Mouse (Mus musculus) left cerebral cortex, adult 6 months (tissue): ENCODE results near the gene Cdiptos. TPM values are rescaled to one million over a fixed set of nuclear protein-coding genes. Genes with fewer than 3 reads are reported as not detected.

ENCODE experiments used
- long read RNA-seq, 2 experiments: library from polyadenylated mRNA; unstranded; transcript quantifications; one replicate each; pipeline ENCODE4 v2.0.0; 2019 to 2020
- polyA plus RNA-seq: library from polyadenylated mRNA; unstranded; fragments of <200 nt; fragmentation: Nextera tagmentation; gene quantifications from 2 replicates; pipeline ENCODE4 v1.2.3, GENCODE M21; 2021

Cdiptos gene
- polyA plus RNA-seq = 0.32 and 0.79 TPM in 2 replicates
- long read RNA-seq, experiment 1 = 0 reads
- long read RNA-seq, experiment 2 = 0 reads

GRCm38 (mm10) chr7:126975950-126976866, at the start of gene Cdiptos:
TSS of gene Cdiptos (minus strand) at chr7:126976098.

GRCm38 (mm10) chr7:127020901-127021562, 45.1 kb upstream of the Cdiptos start, which contains the start of the genes Gm42742 and Prrt2:
TSS of gene Gm42742 (minus strand) at chr7:127021097.
TSS of gene Prrt2 (minus strand) at chr7:127021211.

GRCm38 (mm10) chr7:127016971-127017949, 41.4 kb upstream of the Cdiptos start, which contains the start of gene Pagr1a:
TSS of gene Pagr1a (minus strand) at chr7:127017352.

GRCm38 (mm10) chr7:127016481-127016485, 40.4 kb upstream of the Cdiptos start, which contains the start of gene Pagr1b:
TSS of gene Pagr1b (minus strand) at chr7:127016484.

GRCm38 (mm10) chr7:127014320-127014719, 38.4 kb upstream of the Cdiptos start, which contains the start of gene Mvp:
TSS of gene Mvp (minus strand) at chr7:127014621.

GRCm38 (mm10) chr7:126975893-126975949, 177 bp downstream of the Cdiptos start, which contains the start of gene Cdipt:
TSS of gene Cdipt (plus strand) at chr7:126975914.

GRCm38 (mm10) chr7:126949793-126950646, 25.9 kb downstream of the Cdiptos start, which contains the start of gene Sez6l2:
TSS of gene Sez6l2 (plus strand) at chr7:126950563.

GRCm38 (mm10) chr7:126949403-126949792, 26.5 kb downstream of the Cdiptos start, which contains the start of gene Asphd1:
TSS of gene Asphd1 (minus strand) at chr7:126949582.

GRCm38 (mm10) chr7:126928384-126929037, 47.4 kb downstream of the Cdiptos start, which contains the start of gene Kctd13:
TSS of gene Kctd13 (plus strand) at chr7:126928879.

GRCm38 (mm10) chr7:126922624-126923060, 53.3 kb downstream of the Cdiptos start, which contains the start of gene Tmem219:
TSS of gene Tmem219 (minus strand) at chr7:126922917.

Other genes with a start within 250 kb of the Cdiptos start
- 34.5 and 44.7 TPM in 2 replicates for gene Mapk3, start 216.5 kb downstream of the Cdiptos start, polyA plus RNA-seq
- gene Gdpd3, start 209.8 kb downstream of the Cdiptos start, polyA plus RNA-seq = 0.40 and 0.59 TPM in 2 replicates
- 119 and 625 TPM in 2 replicates for gene Ypel3, start 199.1 kb downstream of the Cdiptos start, polyA plus RNA-seq
- 0.20 TPM in 1 of 2 replicates, not detected in the other for gene Tbx6, start 194.6 kb downstream of the Cdiptos start, polyA plus RNA-seq
- gene Ppp4c, start 183.6 kb downstream of the Cdiptos start, polyA plus RNA-seq = 53.5 and 61.0 TPM in 2 replicates
- 5.9 and 8.8 TPM in 2 replicates for gene Fam57b, start 178.4 kb downstream of the Cdiptos start, polyA plus RNA-seq
- gene 4930451I11Rik, start 144.5 kb downstream of the Cdiptos start, polyA plus RNA-seq = 1.2 and 2.7 TPM in 2 replicates
- gene Doc2a, start 128.7 kb downstream of the Cdiptos start, polyA plus RNA-seq = 14.1 and 30.1 TPM in 2 replicates
- 3.4 and 4.3 TPM in 2 replicates for gene Hirip3, start 114.1 kb downstream of the Cdiptos start, polyA plus RNA-seq
- 44.1 and 57.6 TPM in 2 replicates for gene Ino80e, start 113.7 kb downstream of the Cdiptos start, polyA plus RNA-seq
- 9.7 and 10.8 TPM in 2 replicates for gene Taok2, start 91.4 kb downstream of the Cdiptos start, polyA plus RNA-seq
- gene Tmem219, start 53.2 kb downstream of the Cdiptos start, polyA plus RNA-seq = 30.6 and 32.0 TPM in 2 replicates
- gene Kctd13, start 47.2 kb downstream of the Cdiptos start, polyA plus RNA-seq = 260 and 277 TPM in 2 replicates
- gene Asphd1, start 26.5 kb downstream of the Cdiptos start, polyA plus RNA-seq = 11.2 and 13.6 TPM in 2 replicates
- 68.2 and 74.7 TPM in 2 replicates for gene Sez6l2, start 25.5 kb downstream of the Cdiptos start, polyA plus RNA-seq
- gene Cdipt, start 184 bp downstream of the Cdiptos start, polyA plus RNA-seq = 223 and 227 TPM in 2 replicates
- gene Mvp, start 38.5 kb upstream of the Cdiptos start, polyA plus RNA-seq = 3.3 and 3.4 TPM in 2 replicates
- 0.64 TPM in 1 of 2 replicates, not detected in the other for gene Pagr1b, start 40.4 kb upstream of the Cdiptos start, polyA plus RNA-seq
- 3.0 and 33.4 TPM in 2 replicates for gene Pagr1a, start 41.3 kb upstream of the Cdiptos start, polyA plus RNA-seq
- gene Gm42742, start 45.0 kb upstream of the Cdiptos start, polyA plus RNA-seq = 19.0 and 44.2 TPM in 2 replicates
- gene Prrt2, start 45.1 kb upstream of the Cdiptos start, polyA plus RNA-seq = 86.8 and 193 TPM in 2 replicates
- 6.6 and 36.1 TPM in 2 replicates for gene Maz, start 50.9 kb upstream of the Cdiptos start, polyA plus RNA-seq
- gene Kif22, start 66.4 kb upstream of the Cdiptos start, polyA plus RNA-seq = 18.0 and 24.4 TPM in 2 replicates
- not detected in 2 replicates for gene Zg16, start 111.2 kb upstream of the Cdiptos start, polyA plus RNA-seq
- gene AI467606, start 115.3 kb upstream of the Cdiptos start, polyA plus RNA-seq = 1.2 and 2.1 TPM in 2 replicates
- gene Qprt, start 146.1 kb upstream of the Cdiptos start, polyA plus RNA-seq = 0.47 and 0.55 TPM in 2 replicates
- gene Spn, start 161.7 kb upstream of the Cdiptos start, polyA plus RNA-seq = not detected in 2 replicates
- gene Cd2bp2, start 220.0 kb upstream of the Cdiptos start, polyA plus RNA-seq = 37.9 and 38.1 TPM in 2 replicates
- gene Tbc1d10b, start 232.4 kb upstream of the Cdiptos start, polyA plus RNA-seq = 7.9 and 14.4 TPM in 2 replicates
- gene Mylpf, start 232.8 kb upstream of the Cdiptos start, polyA plus RNA-seq = 5.7 and 6.5 TPM in 2 replicates